Mouse (Mus musculus) kidney, adult 11 months (tissue): ENCODE results near the gene Dnajc4.

Source experiments
- DNase-seq: peaks from one replicate; pipeline ENCODE4 v3.0.0; 2022

The Dnajc4 gene

DNA sequence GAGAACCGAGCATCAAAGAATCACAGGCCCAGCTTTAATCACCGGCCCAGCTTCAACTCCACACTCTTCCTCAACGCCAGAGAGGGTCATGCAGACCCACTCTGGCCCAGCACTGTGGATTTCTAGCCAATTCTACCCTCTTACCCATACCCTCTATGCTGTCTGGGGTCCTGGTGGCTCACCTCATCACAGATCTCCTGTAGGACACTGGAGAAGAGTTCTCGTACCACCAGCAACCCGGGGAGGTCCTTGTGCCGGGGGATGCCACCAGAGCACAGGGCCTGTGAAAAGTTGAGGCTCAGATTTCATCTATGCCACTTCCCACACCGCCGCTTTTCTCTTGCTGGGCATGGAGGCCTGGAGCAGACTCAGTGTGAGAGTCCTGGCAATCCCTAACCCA lies 2.1 kb upstream of the Dnajc4 start:
- no peak for DNase-seq

DNA sequence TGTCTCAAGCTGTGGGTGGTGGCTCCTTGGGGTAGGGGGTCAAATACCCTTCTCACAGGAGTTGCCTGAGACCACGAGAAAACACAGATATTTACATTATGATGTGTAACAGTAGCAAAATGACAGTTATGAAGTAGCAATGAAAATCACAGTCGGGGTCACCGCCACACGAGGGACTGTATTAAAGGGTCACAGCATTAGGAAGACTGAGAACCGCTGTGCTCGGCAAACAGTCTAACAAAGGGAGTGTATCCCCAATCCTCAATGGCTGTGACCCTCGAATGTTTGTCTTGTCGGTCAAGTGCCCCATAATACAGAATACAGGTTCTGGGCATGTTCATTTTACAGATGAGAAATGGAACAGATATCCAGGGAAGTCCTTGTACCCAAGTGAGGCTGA lies 1.6 kb upstream of the Dnajc4 start:
- no peak for DNase-seq

DNA sequence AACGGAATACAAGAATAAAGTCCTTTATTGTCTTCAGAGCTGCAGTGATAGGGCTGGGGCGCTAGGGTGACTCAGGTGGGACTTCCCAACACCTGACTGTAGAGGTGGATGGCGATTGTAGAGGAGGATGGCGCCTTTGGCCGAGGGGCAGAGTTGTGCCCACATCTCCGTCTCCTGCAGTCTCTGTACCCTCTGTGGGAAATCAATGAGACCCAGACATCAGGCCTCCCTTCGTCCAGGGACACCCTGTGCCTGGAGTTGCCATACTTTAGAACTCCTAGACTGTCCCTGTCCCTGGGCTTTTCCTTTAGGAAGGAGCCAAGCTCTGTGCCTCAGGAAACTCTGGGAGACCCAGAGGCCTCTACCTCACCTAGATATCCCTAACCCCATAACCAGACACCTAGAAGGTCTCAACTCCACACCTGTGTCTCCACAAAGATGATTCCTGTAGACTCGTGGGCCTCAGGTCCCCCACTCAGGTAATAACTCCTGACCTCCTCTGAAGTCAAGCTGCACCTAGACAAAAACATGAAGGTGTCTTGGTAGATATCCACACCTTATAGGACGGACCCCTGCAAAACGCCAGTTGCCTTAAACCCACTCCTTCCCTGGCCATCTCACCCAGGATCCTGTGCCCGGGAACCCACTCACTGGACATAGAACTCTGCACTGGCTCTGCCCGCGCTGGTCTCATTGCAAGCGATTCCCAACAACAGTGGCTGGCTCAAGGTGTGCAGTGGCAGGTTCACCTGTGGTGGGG lies 819 bp upstream of the Dnajc4 start:
- no peak for DNase-seq

DNA sequence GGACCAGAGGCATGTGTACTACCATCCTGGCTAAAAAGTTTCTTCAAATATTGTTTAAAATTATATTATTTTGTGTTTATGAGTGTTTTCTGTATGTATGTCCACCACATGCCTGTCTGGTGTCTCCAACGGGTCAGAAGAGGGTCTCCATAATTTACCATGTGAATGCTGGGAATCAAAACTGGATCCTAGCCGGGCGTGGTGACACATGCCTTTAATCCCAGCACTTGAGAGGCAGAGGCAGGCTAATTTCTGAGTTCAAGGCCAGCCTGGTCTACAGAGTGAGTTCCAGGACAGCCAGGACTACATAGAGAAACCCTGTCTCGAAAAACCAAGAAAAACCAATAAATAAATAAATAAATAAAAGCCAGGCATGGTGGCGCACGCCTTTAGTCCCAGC lies 1.2 kb downstream of the Dnajc4 start:
- DNase-seq, result peak; percentile 9

DNA sequence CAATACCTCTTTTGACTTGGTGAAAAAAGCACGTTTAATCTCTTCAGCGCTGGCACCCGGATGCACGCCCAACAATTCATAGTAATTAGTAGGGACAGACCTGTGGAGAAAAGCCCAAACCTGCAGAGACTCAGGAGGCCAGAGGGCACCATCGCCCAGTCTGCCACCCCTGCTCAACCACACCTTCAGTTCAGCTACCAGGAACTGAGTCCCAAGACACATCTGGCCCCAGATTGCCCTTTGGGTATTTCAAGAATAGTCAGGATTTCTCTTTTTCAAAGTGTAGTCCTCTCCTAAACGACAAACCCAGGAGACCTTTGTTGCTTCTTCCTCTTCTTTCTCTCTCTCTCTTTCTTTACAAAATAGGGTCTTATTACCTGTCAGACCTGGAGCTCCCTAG lies 1.7 kb downstream of the Dnajc4 start:
- DNase-seq, result no peak

DNA sequence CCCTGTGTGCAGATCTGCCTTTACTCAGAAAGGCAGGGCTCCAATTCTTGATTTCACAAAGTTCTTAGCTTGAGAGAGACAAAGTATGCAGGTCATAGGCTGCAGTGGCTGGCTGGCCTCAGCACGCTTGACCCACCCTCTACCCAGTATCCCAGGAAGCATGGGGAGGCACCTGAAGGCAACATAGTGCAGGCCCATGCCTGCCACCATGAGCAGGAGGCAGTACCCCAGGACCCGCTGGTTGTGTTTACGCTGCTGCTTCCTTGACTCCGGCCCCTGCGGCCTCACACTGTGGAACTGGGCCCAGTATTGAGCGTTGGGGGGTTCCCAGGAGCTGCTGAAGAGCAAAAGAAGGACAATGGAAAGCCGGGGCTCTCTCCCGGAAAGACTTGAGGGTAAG lies 3.1 kb downstream of the Dnajc4 start:
- no peak for DNase-seq

- DNase-seq, result no peak
Measured at GRCm38 (mm10) chr19:6987904-6988285, 4.5 kb downstream of the Dnajc4 start.

DNA sequence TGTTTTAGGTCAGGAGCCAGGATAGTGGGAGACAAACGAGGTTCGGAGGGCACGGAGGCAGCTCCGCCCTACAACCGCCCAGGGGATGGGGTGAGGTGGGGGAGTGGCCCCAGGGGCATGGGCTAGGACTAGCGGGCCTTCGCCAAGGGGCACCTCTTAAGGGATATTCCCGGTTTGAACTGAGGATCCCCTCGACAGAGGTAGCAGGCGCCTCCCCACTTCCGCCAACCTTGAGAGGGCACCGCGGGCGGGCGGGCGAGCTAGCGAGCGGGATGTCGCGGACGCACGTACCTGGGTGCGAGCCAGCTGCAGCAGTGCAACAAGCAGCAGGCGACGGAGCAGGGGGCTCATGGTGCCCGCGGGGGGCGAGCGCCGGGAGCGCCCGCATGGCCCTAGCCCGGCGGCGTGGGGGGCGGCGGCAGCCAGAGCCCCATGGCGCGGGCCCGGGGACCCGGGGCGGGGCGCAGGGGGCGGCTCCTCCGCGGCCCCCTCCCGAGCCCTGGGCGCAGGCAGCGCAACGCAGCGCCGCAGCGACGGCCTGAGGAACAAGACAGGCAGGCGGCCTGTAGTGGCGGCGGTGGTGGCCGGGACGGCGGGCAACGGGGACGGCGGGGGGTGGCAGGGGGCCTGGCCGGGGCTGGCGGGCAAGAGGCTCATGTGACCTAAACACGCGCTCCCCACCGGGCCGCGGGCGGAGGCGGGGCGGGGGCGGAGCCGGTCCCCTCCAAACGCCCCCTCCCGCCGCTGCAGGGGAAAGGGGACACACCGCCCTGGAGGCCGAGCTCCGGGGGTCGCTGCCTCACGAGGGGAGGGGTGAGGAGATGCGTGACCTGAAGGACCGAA lies 5.1 kb downstream of the Dnajc4 start, which contains the start of gene Vegfb:
Gene Vegfb (minus strand): TSS at position 591 of the 843 bp plus-strand sequence.
- DNase-seq, result peak; percentile 70

- DNase-seq, result no peak
Measured at GRCm38 (mm10) chr19:6985951-6986708, 6.2 kb downstream of the Dnajc4 start.

GRCm38 (mm10) chr19:6985300-6985699 lies 7.1 kb downstream of the Dnajc4 start:
- DNase-seq, result no peak

DNA sequence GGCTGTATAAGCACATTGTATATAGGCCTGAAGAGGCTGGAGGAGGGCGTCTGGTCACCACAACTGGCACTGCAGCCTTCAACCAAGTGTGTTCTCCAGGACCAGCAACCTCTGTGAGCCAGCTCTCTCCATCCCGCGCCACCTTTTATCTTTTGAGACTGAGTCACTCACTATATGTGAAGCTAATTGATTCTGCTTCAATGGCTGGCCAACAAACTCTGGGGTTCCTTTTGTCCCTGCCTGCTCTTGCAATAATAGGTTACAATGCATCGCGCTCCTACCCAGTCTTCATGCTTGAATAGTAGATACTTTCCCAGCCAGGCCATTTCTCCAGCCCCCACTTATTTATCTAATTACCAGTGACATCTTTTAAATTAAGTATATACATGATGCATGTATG lies 8.8 kb downstream of the Dnajc4 start:
- DNase-seq, result no peak

GRCm38 (mm10) chr19:6981465-6981864 lies 10.9 kb downstream of the Dnajc4 start:
- DNase-seq, result no peak

- peak; percentile 99 for DNase-seq
Measured at GRCm38 (mm10) chr19:6980381-6981093, 11.8 kb downstream of the Dnajc4 start, which contains the start of gene Fkbp2. TSS of gene Fkbp2 (minus strand) at chr19:6980501.

- peak; percentile 100 for DNase-seq
Measured at GRCm38 (mm10) chr19:6979486-6980380, 12.6 kb downstream of the Dnajc4 start.

- peak; percentile 71 for DNase-seq
Measured at GRCm38 (mm10) chr19:6979001-6979479, 13.3 kb downstream of the Dnajc4 start.

- no peak for DNase-seq
Measured at GRCm38 (mm10) chr19:6978639-6978974, 13.8 kb downstream of the Dnajc4 start.

DNA sequence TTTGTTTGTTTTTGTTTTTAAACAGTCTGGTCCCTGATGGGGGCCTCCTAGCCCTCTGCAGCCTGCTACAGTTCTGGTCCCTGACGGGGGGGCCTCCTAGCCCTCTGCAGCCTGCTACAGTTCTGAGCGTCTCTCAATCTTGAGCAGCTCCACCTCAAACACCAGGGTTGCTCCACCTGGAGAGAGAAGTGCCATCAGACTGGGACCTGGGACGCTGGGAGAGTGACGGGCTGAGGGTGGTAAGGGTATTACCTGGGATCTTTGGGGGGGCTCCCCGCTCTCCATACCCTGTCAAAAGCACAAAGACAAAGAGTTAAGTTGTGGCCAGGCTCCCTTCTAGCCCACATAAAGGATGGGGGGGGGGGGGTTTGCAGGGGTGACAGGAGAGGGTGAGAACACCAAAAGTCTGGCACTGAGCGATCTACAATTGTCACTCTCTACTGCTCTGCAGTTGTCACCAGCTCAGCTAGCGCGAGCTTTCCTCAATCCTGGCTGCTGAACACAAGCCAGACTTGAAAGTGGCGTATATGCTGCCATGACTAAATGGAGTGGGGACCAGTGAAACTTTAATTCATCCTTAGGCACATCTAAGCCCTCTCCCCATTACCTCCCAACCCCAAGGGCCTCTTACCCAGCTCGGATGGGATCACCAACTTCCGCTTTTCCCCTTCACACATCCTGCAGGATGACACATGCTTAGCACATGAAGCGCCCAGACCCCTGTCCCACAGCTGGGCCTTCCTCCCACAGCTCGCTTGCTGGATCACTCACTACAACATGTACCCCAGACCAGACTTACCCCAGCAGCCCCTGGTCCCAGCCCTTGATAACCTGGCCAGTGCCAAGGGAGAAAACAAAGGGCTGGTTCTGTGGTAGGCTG lies 14.4 kb downstream of the Dnajc4 start:
- no peak for DNase-seq

GRCm38 (mm10) chr19:6975537-6976521 lies 16.5 kb downstream of the Dnajc4 start, which contains the start of gene Plcb3:
TSS of gene Plcb3 (minus strand) at chr19:6976470.
- peak; percentile 61 for DNase-seq
